Mouse (Mus musculus) stomach, embryonic 16.5 days (tissue): ENCODE data around the gene Toporsl. TPM values are rescaled to one million over a fixed set of nuclear protein-coding genes. Genes with fewer than 3 reads are reported as not detected.

Source experiments
- ATAC-seq: fragments of 200-750 bp; cut with Nextera tagmentation; 2 replicates; pipeline ENCODE4 v1.8.0; 2017; ENCODE audit warnings: moderate number of reproducible peaks, moderate TSS enrichment; ENCODE audit not compliant: insufficient read depth, low FRiP score
- H3K27ac ChIP-seq: fragments of 300-500 bp; sonication (generic); 2 replicates; pipeline ENCODE4 v1.5.1; 2014; ENCODE audit warnings: low read length
- H3K27me3 ChIP-seq: fragments of 300-500 bp; sonication (generic); 2 replicates; pipeline ENCODE4 v1.6.1; 2014; ENCODE audit warnings: low read length, control low read depth, mixed read lengths; ENCODE audit not compliant: control insufficient read depth, insufficient read depth
- H3K36me3 ChIP-seq: fragments of 300-500 bp; sonication (generic); 2 replicates; pipeline ENCODE4 v1.6.1; 2014; ENCODE audit warnings: low read length; ENCODE audit not compliant: control insufficient read depth, insufficient read depth
- H3K4me1 ChIP-seq: fragments of 300-500 bp; sonication (generic); 2 replicates; pipeline ENCODE4 v1.6.1; 2014; ENCODE audit warnings: low read length, control low read depth, mixed read lengths; ENCODE audit not compliant: control insufficient read depth, insufficient read depth
- H3K4me2 ChIP-seq: fragments of 300-500 bp; sonication (generic); 2 replicates; pipeline ENCODE4 v1.6.1; 2014; ENCODE audit warnings: low read depth, low read length, mixed read lengths
- H3K4me3 ChIP-seq: fragments of 300-500 bp; sonication (generic); replicated peaks from 2 replicates; pipeline ENCODE4 v1.5.1; 2014; ENCODE audit warnings: mild to moderate bottlenecking, low read length
- H3K9ac ChIP-seq: fragments of 300-500 bp; sonication (generic); 2 replicates; pipeline ENCODE4 v1.6.1; 2014; ENCODE audit warnings: low read length
- H3K9me3 ChIP-seq: fragments of 300-500 bp; sonication (generic); replicated peaks from 2 replicates; pipeline ENCODE4 v1.6.1; 2016; ENCODE audit warnings: low read length, control low read depth; ENCODE audit not compliant: control insufficient read depth
- WGBS: fragments of 180-500 bp; shearing (Covaris S2); extraction: QIAGEN DNeasy Blood & Tissue Kit; methylation state at CpG from one replicate; pipeline ENCODE4 v1.1.7; 2014; 5-methylcytosine and 5-hydroxymethylcytosine counted together
- polyA plus RNA-seq: library from polyadenylated mRNA; unstranded; fragments of >200 nt; fragmentation: Nextera tagmentation; extraction: Ambion mirVana; gene quantifications from 2 replicates; pipeline ENCODE4 v1.2.1, GENCODE M21; 2015

The Toporsl gene
- polyA plus RNA-seq, 1 experiment from 2014 or later: not detected

DNA sequence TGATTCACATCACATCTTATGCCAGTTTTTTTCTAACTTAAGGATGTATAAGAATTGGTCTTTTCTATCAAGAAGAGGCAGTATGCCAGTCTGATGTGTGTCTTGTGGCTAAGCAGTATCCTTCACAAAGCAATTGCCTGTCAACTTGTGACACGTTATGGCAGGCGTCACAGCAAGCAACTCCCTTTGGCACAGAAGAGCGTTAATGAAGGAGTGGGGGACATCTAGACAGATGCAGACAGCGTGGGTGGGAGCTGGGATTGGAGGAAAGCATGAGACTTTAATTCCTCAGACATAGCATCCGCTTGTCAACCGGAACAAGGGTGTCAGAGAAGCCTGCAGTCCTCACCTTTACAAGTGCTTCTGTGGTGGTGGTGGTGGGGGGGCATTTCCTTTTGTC, 38.9 kb downstream of the Toporsl start:
- Histone ChIP-seq H3K4me2 (no peak overlapping the region), H3K27me3 (no peaks in the 10 kb centered on the region), H3K9me3 (no peaks in the 10 kb centered on the region), H3K36me3 (no peaks in the 10 kb centered on the region), H3K27ac (no peak overlapping the region), H3K9ac (no peak overlapping the region), H3K4me1 (no peaks in the 10 kb centered on the region), H3K4me3 (no peak overlapping the region)
- no peak for ATAC-seq
- WGBS: 79% methylated on average over 6 of the region's 6 CpGs

DNA sequence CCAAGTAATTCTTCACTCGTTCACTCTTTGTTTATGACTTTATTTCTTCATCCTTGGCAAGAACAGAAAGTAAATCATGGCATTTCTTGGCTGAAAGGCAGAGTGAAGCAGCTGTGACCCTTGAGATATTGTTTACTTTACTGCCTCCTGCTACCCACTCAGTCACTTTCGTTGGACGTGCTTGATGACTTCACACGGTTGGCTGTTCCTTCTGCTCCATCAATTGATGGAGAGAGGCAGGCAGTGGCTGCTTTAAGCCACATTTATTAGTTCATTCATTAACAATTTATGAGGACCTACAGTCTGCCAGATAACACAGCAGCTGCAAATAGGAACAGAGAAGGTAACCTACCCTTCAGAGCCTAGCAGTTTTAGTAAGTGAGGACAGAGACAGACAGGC, 51.7 kb downstream of the Toporsl start:
- H3K27me3 ChIP-seq: no peaks in the 10 kb centered on the region
- 33% methylated on average over 4 of the region's 4 CpGs for WGBS
- no peaks in the 10 kb centered on the region for H3K36me3 ChIP-seq
- H3K4me1 ChIP-seq: no peaks in the 10 kb centered on the region
- H3K9ac ChIP-seq: no peak overlapping the region
- ATAC-seq: no peak
- no peak overlapping the region for H3K4me3 ChIP-seq
- H3K4me2 ChIP-seq: no peak overlapping the region
- H3K9me3 ChIP-seq: no peaks in the 10 kb centered on the region
- no peak overlapping the region for H3K27ac ChIP-seq

DNA sequence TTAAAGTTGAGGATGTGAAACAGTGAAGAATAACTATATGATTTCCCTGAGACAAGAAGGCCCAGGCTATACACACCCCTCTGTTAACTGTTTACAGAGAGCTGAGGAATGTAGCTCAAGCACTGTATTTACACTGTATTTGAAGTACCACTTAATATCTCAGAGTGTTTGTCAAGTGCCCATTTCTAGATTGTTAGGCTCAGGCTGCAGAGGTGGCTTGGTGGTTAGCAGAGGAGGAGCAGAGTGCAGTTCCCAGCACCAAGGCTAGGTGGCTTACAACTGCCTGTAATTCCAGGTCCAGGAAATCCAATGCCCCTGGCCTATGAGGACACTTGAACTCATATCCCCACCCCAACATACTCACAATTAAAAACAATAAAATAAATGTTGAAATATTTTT, 63.6 kb downstream of the Toporsl start:
- Histone ChIP-seq H3K36me3 (no peaks in the 10 kb centered on the region), H3K4me1 (no peaks in the 10 kb centered on the region), H3K4me3 (no peak overlapping the region), H3K27ac (no peak overlapping the region), H3K27me3 (no peaks in the 10 kb centered on the region), H3K9ac (no peak overlapping the region), H3K4me2 (no peak overlapping the region), H3K9me3 (no peaks in the 10 kb centered on the region)
- no peak for ATAC-seq

DNA sequence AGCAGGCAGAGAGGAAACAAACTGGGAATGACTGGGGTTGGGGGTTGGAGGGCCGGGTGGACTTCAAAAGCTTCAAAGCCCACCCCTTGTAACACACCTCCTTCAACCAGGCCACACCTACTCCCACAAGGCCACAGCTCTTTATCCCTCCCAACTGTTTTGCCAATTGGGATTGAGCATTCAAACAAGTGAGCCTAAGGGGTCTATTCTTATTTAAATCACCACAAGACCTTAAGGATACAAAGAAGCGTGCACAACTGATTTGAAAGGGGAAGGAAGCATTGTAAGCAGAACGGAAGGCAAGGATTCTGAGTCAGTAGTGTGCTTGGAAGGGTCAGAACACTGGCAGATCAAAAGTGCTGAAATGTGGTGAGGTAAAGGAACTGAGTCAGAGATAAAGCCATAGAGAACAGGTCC, 64.6 kb downstream of the Toporsl start:
- Histone ChIP-seq H3K9me3 (no peaks in the 10 kb centered on the region), H3K27me3 (no peaks in the 10 kb centered on the region), H3K9ac (no peak overlapping the region), H3K4me2 (no peak overlapping the region), H3K4me3 (no peak overlapping the region), H3K4me1 (no peaks in the 10 kb centered on the region), H3K27ac (no peak overlapping the region), H3K36me3 (no peaks in the 10 kb centered on the region)
- 33% methylated on average over 3 of the region's 3 CpGs for WGBS
- ATAC-seq: no peak

DNA sequence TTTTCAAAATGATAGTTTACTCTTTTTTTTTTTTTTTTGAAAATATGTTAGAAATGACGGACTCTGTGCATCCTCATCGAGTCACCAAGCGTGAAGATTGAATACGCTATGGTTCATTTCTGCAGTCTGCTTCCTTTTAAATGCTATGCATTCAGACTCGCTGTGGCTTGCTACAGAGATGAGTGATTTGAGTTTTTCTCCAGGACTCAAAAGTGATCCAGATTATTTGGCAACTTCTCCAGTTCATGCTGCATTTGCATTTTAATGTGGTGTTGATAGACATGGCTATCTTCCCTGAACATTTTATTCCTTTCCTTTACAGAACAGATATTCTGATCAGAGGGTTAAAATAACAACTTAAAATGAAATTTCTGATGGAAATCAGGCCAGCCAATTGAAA, 65.2 kb downstream of the Toporsl start:
- H3K27me3 ChIP-seq: no peaks in the 10 kb centered on the region
- ATAC-seq: no peak
- H3K27ac ChIP-seq: no peak overlapping the region
- no peaks in the 10 kb centered on the region for H3K9me3 ChIP-seq
- H3K9ac ChIP-seq: no peak overlapping the region
- WGBS: 80% methylated on average over 5 of the region's 5 CpGs
- no peak overlapping the region for H3K4me3 ChIP-seq
- H3K4me1 ChIP-seq: no peaks in the 10 kb centered on the region
- H3K4me2 ChIP-seq: no peak overlapping the region
- no peaks in the 10 kb centered on the region for H3K36me3 ChIP-seq

Other genes starting within 250 kb of the Toporsl start
- 125 and 145 TPM in 2 replicates for gene Smc2, start 157.0 kb upstream of the Toporsl start, polyA plus RNA-seq
- gene Vma21-ps, start 99.0 kb upstream of the Toporsl start, polyA plus RNA-seq: 1.5 and 3.5 TPM in 2 replicates
- not detected in 2 replicates for gene Olfr275, start 218.3 kb downstream of the Toporsl start, polyA plus RNA-seq